Mouse (Mus musculus): Measurements from ENCODE around the gene Zic4. TPM values are rescaled to one million over a fixed set of nuclear protein-coding genes. Genes with fewer than 3 reads are reported as not detected.

Gene Zic4
- total and polyA plus RNA-seq, 2 experiments from 2014 or later = 48.1 to 99.2 TPM

GRCm38 (mm10) chr9:91404905-91405752 is 42.9 kb downstream of the Zic4 start:
- peak overlapping the region; percentile 35; the same call in 1 of the 2 replicates for H3K27ac ChIP-seq (ENCODE audit: low read depth, low read length)
- H3K36me3 ChIP-seq (ENCODE audit: insufficient read depth) = no peaks in the 10 kb centered on the region
- H3K4me2 ChIP-seq (ENCODE audit: low read depth) = peak overlapping the region; percentile 34
- H3K4me1 ChIP-seq (ENCODE audit: insufficient read depth) = no peaks in the 10 kb centered on the region
- DNase-seq = peak; percentile 63
- ATAC-seq = peak; percentile 25; the same call in 1 of the 2 replicates
- H3K4me3 ChIP-seq (ENCODE audit: low read depth, low read length) = peak overlapping the region; percentile 17
- under 1% methylated on average over 27 of the region's 27 CpGs for WGBS
- H3K27me3 ChIP-seq (ENCODE audit: insufficient read depth, low read length) = peaks cover 87% of the 10 kb centered on the region
- no peak for TF ChIP-seq CTCF (IDR thresholded peaks at IDR 0.05; ENCODE audit: low read depth)
- 0 out of 2 replicates have a peak overlapping the region, but pooled peaks have one; percentile 14 for H3K9ac ChIP-seq
- no peaks in the 10 kb centered on the region for H3K9me3 ChIP-seq (ENCODE audit: low read length)

DNA sequence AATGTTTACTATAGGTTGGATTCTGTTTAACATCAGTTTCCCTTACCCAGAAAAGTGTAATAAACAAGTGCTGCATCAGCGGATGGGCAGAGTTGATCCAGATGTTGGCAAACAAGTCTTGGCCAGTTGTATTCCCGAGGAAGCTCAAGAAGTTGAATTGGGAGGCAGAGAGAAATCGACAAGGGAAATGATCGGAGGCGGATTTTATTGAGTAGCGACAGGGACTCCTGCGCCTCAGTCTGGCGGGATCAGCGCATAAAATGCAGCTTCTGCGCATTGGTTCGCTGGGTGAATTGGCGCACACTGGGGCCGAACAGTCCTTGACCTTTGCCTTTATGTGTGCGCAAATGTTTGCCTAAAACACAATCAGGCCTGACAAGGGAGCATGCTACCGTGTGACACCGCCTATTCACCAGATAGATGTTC is 43.6 kb downstream of the Zic4 start:
- WGBS = 1% methylated on average over 16 of the region's 16 CpGs
- H3K4me1 ChIP-seq (ENCODE audit: insufficient read depth) = no peaks in the 10 kb centered on the region
- H3K4me2 ChIP-seq (ENCODE audit: low read depth) = peak overlapping the region; percentile 34
- TF ChIP-seq CTCF (IDR thresholded peaks at IDR 0.05; ENCODE audit: low read depth) = no peak
- H3K36me3 ChIP-seq (ENCODE audit: insufficient read depth) = no peaks in the 10 kb centered on the region
- peak; percentile 36; the same call in 1 of the 2 replicates for ATAC-seq
- 0 out of 2 replicates have a peak overlapping the region, but pooled peaks have one; percentile 35 for H3K27ac ChIP-seq (ENCODE audit: low read depth, low read length)
- DNase-seq = peak; percentile 54
- H3K9ac ChIP-seq = 0 out of 2 replicates have a peak overlapping the region, but pooled peaks have one; percentile 14
- no peaks in the 10 kb centered on the region for H3K9me3 ChIP-seq (ENCODE audit: low read length)
- peaks cover 89% of the 10 kb centered on the region for H3K27me3 ChIP-seq (ENCODE audit: insufficient read depth, low read length)
- H3K4me3 ChIP-seq (ENCODE audit: low read depth, low read length) = peak overlapping the region; percentile 17

- no peak overlapping the region for H3K27ac ChIP-seq (ENCODE audit: low read depth, low read length)
- H3K4me1 ChIP-seq (ENCODE audit: insufficient read depth) = no peaks in the 10 kb centered on the region
- H3K27me3 ChIP-seq (ENCODE audit: insufficient read depth, low read length) = peaks cover 86% of the 10 kb centered on the region
- ATAC-seq (no peak), DNase-seq (no peak)
- peak overlapping the region; percentile 17; the same call in 1 of the 2 replicates for H3K4me3 ChIP-seq (ENCODE audit: low read depth, low read length)
- peak overlapping the region; percentile 34; the same call in 1 of the 2 replicates for H3K4me2 ChIP-seq (ENCODE audit: low read depth)
- WGBS = 9% methylated on average over 6 of the region's 6 CpGs
- no peak overlapping the region for H3K9ac ChIP-seq
- TF ChIP-seq CTCF (IDR thresholded peaks at IDR 0.05; ENCODE audit: low read depth) = no peak
- no peaks in the 10 kb centered on the region for H3K9me3 ChIP-seq (ENCODE audit: low read length)
- H3K36me3 ChIP-seq (ENCODE audit: insufficient read depth) = no peaks in the 10 kb centered on the region
Observed at GRCm38 (mm10) chr9:91406258-91406763, 44.1 kb downstream of the Zic4 start.

GRCm38 (mm10) chr9:91409771-91410170 is 47.6 kb downstream of the Zic4 start:
- Histone ChIP-seq H3K9me3 (ENCODE audit: low read length) (no peaks in the 10 kb centered on the region), H3K36me3 (ENCODE audit: insufficient read depth) (no peaks in the 10 kb centered on the region), H3K9ac (no peak overlapping the region), H3K4me3 (ENCODE audit: low read depth, low read length) (no peak overlapping the region), H3K27ac (ENCODE audit: low read depth, low read length) (peak overlapping the region; percentile 35; the same call in 1 of the 2 replicates), H3K4me1 (ENCODE audit: insufficient read depth) (no peaks in the 10 kb centered on the region), H3K27me3 (ENCODE audit: insufficient read depth, low read length) (peaks cover 68% of the 10 kb centered on the region), H3K4me2 (ENCODE audit: low read depth) (no peak overlapping the region)
- no peak for TF ChIP-seq CTCF (IDR thresholded peaks at IDR 0.05; ENCODE audit: low read depth)
- ATAC-seq (no peak), DNase-seq (no peak)
- WGBS = 13% methylated on average over 3 of the region's 3 CpGs

DNA sequence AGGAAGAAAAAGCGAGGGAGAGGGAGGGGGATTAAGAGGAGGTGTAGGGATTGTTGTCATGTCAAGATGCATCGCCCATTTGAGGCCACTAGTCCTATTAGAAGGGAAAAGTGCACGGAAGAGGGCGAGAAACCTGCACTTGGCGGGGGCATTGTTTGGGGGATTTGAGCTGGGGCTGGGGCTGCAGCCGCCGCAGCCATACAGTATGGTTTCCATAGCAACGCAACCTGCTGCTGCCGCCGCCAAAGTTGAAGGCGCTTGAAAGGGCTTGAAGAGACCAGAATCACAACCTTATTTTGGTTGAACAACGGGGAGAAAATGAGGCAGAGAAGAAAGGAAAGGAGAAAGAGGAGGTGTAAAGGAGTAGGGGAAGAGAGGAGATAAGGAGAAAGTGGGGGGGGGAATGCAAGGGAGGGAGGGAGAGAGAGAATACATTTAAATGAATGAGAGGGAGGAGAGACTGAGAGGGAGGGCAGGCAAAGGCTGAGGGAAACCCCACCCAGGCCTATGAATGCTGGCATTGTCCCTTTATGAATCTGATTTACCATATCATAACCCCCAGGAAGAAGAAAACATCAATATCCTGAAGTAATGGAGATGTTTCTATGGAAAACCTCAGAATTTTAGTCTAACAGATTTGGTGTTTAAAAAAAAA is 51.9 kb downstream of the Zic4 start:
- H3K27me3 ChIP-seq (ENCODE audit: insufficient read depth, low read length) = peaks cover 60% of the 10 kb centered on the region
- peak; percentile 72 for DNase-seq

DNA sequence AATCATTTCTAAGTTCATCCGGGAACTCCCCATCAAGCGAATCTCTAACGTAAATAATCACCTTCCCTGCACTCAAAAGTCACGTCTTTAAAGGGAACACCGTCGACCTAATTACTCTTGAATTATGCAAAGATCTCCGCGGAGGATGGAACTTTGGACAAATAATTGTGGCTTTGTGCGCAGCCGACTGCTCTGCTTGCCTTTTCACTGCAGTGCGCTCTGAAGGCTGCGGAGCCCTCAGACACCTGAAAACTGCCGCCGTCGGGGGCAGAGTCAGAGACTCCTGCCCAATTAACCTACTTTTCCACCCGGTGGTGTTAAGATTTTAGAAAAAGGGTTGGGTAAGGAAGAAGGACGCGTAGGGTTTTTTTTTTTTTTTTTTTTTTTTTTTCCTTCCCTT is 58.2 kb downstream of the Zic4 start:
- DNase-seq (no peak), ATAC-seq (no peak)
- no peak overlapping the region for H3K9ac ChIP-seq
- peaks cover 41% of the 10 kb centered on the region for H3K27me3 ChIP-seq (ENCODE audit: insufficient read depth, low read length)
- H3K4me3 ChIP-seq (ENCODE audit: low read depth, low read length) = peak overlapping the region; percentile 17
- no peaks in the 10 kb centered on the region for H3K36me3 ChIP-seq (ENCODE audit: insufficient read depth)
- H3K27ac ChIP-seq (ENCODE audit: low read depth, low read length) = no peak overlapping the region
- WGBS = under 1% methylated on average over 18 of the region's 18 CpGs
- no peaks in the 10 kb centered on the region for H3K4me1 ChIP-seq (ENCODE audit: insufficient read depth)
- H3K4me2 ChIP-seq (ENCODE audit: low read depth) = no peak overlapping the region; the same call in 1 of the 2 replicates
- TF ChIP-seq CTCF (IDR thresholded peaks at IDR 0.05; ENCODE audit: low read depth) = no peak
- H3K9me3 ChIP-seq (ENCODE audit: low read length) = no peaks in the 10 kb centered on the region

More for the DNA sequence above, 51.9 kb downstream of the Zic4 start:
- peak; percentile 90 for ATAC-seq
- Histone ChIP-seq H3K4me3 (ENCODE audit: low read depth, low read length) (peak overlapping the region; percentile 19; the same call in 1 of the 2 replicates), H3K4me1 (ENCODE audit: insufficient read depth) (no peaks in the 10 kb centered on the region), H3K9ac (no peak overlapping the region), H3K27ac (ENCODE audit: low read depth, low read length) (no peak overlapping the region), H3K4me2 (ENCODE audit: low read depth) (peak overlapping the region; percentile 45), H3K36me3 (ENCODE audit: insufficient read depth) (no peaks in the 10 kb centered on the region), H3K9me3 (ENCODE audit: low read length) (no peaks in the 10 kb centered on the region)
- TF ChIP-seq CTCF (IDR thresholded peaks at IDR 0.05; ENCODE audit: low read depth) = no peak
- 3% methylated on average over 12 of the region's 12 CpGs for WGBS

Other genes with a start within 250 kb of the Zic4 start
- gene Zic1, start 3.4 kb downstream of the Zic4 start, total RNA-seq (2014; rRNA removed) = 65.4 and 127 TPM in 2 replicates
- 4.4 and 8.9 TPM in 2 replicates for gene Zic1, start 3.4 kb downstream of the Zic4 start, polyA plus RNA-seq (2015; fragmentation: Nextera tagmentation; extraction: Ambion mirVana)

Data from forebrain, postnatal 0 days (tissue).